Mouse (Mus musculus): ENCODE measurements around the gene Ptrh2.

Gene Ptrh2

GRCm38 (mm10) chr11:86683395-86684125 is at the start of gene Ptrh2, which contains the start of gene Vmp1:
Gene Ptrh2 (plus strand): TSS chr11:86683985.
Gene Vmp1 (minus strand): TSS chr11:86683836.
- DNase-seq: peak; percentile 90

GRCm38 (mm10) chr11:86634396-86634795 is 49.4 kb upstream of the Ptrh2 start:
- no peak for DNase-seq

GRCm38 (mm10) chr11:86637697-86638096 is 46.1 kb upstream of the Ptrh2 start:
- DNase-seq: no peak

- DNase-seq: no peak
Measured at GRCm38 (mm10) chr11:86641714-86642113, 42.1 kb upstream of the Ptrh2 start.

GRCm38 (mm10) chr11:86644553-86644952 is 39.2 kb upstream of the Ptrh2 start:
- DNase-seq: no peak

GRCm38 (mm10) chr11:86646136-86646834 is 37.5 kb upstream of the Ptrh2 start:
- DNase-seq: no peak

GRCm38 (mm10) chr11:86646885-86647459 is 36.8 kb upstream of the Ptrh2 start:
- no peak for DNase-seq

GRCm38 (mm10) chr11:86647706-86648447 is 35.9 kb upstream of the Ptrh2 start:
- no peak for DNase-seq

- DNase-seq: no peak
Measured at GRCm38 (mm10) chr11:86649542-86649941, 34.2 kb upstream of the Ptrh2 start.

GRCm38 (mm10) chr11:86650676-86651075 is 33.1 kb upstream of the Ptrh2 start:
- no peak for DNase-seq

GRCm38 (mm10) chr11:86652578-86652979 is 31.2 kb upstream of the Ptrh2 start:
- no peak for DNase-seq

- DNase-seq: peak; percentile 21
Measured at GRCm38 (mm10) chr11:86653446-86653845, 30.3 kb upstream of the Ptrh2 start.

- no peak for DNase-seq
Measured at GRCm38 (mm10) chr11:86654096-86654495, 29.7 kb upstream of the Ptrh2 start.

- DNase-seq: no peak
Measured at GRCm38 (mm10) chr11:86655671-86656070, 28.1 kb upstream of the Ptrh2 start.

- no peak for DNase-seq
Measured at GRCm38 (mm10) chr11:86656849-86657567, 26.8 kb upstream of the Ptrh2 start.

- no peak for DNase-seq
Measured at GRCm38 (mm10) chr11:86657863-86658262, 25.9 kb upstream of the Ptrh2 start.

- no peak for DNase-seq
Measured at GRCm38 (mm10) chr11:86662986-86663895, 20.5 kb upstream of the Ptrh2 start.

- DNase-seq: no peak
Measured at GRCm38 (mm10) chr11:86663977-86664376, 19.8 kb upstream of the Ptrh2 start.

GRCm38 (mm10) chr11:86664406-86664805 is 19.4 kb upstream of the Ptrh2 start:
- DNase-seq: no peak

- no peak for DNase-seq
Measured at GRCm38 (mm10) chr11:86667553-86667952, 16.2 kb upstream of the Ptrh2 start.

GRCm38 (mm10) chr11:86668169-86668568 is 15.6 kb upstream of the Ptrh2 start:
- DNase-seq: no peak
